Mouse (Mus musculus): ENCODE measurements around the gene Prph2.

Gene Prph2

DNA sequence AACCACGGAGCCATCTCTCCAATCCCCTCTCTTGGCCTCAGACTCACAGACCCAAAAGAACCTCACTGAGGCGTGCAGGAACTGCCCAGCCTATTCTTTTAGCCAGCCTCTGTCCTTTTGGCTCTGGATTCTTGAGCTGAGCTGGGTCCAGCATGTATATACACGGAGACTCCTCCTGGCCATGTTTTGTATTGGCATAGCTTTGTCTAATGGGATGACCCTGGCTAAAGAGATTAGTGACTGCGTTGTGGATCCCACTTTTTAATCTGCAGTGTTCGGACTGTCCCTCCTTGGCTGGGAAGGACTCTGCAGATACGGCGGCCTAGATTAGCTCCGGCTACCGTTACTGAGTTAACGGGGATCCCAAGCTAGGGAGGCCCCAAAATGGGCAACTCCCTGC, at the start of gene Prph2:
Prph2 (plus strand) TSS at position 274 of the 400 bp plus-strand sequence.
- ATAC-seq (ENCODE audit: insufficient number of reproducible peaks, low FRiP score, low TSS enrichment): no peak

GRCm38 (mm10) chr17:46864566-46865195, 45.6 kb upstream of the Prph2 start:
- ATAC-seq (ENCODE audit: insufficient number of reproducible peaks, low FRiP score, low TSS enrichment): no peak

DNA sequence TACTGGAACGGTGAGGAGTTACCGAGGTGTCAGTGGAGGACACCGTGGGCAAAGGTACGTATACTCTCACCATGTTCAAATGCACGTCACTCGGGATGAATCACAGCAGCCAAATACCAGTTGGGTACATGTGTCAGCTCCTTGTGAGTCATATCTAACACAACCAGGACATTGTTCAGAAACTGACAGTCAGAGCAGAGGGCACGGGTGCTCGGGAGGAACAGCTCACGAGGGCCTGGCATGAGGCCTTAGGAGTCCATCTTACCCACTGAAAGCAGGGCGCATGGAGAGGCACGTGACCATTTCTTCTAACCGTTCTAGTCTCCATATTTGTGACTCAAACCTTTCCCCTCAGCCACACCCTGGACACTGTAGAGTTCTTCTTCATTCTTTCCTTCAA, 43.4 kb upstream of the Prph2 start:
- no peak for ATAC-seq (ENCODE audit: insufficient number of reproducible peaks, low FRiP score, low TSS enrichment)

GRCm38 (mm10) chr17:46870204-46870798, 40.0 kb upstream of the Prph2 start:
- no peak for ATAC-seq (ENCODE audit: insufficient number of reproducible peaks, low FRiP score, low TSS enrichment)

DNA sequence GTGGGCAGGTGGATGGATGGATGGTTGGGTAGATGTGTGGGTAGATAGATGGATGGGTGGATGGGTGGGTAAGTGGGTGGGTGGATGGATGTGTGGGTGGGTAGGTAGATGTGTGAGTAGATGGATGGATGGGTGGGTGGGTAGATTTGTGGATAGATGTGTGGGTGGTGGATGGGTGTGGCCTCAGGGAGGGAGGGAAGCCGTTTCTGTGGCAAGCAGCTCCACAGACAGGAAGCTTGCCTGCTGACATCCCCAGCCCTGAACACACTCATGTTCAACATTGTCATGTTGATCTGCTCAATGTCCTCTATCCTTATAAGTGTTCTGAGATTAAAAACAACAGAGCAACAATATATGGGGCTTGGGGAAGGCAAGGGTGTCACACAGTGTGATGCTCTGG, 39.3 kb upstream of the Prph2 start:
- no peak for ATAC-seq (ENCODE audit: insufficient number of reproducible peaks, low FRiP score, low TSS enrichment)

GRCm38 (mm10) chr17:46872806-46873205, 37.5 kb upstream of the Prph2 start:
- ATAC-seq (ENCODE audit: insufficient number of reproducible peaks, low FRiP score, low TSS enrichment): no peak

GRCm38 (mm10) chr17:46874133-46874532, 36.1 kb upstream of the Prph2 start:
- ATAC-seq (ENCODE audit: insufficient number of reproducible peaks, low FRiP score, low TSS enrichment): no peak

- no peak for ATAC-seq (ENCODE audit: insufficient number of reproducible peaks, low FRiP score, low TSS enrichment)
Observed at GRCm38 (mm10) chr17:46875626-46876025, 34.6 kb upstream of the Prph2 start.

DNA sequence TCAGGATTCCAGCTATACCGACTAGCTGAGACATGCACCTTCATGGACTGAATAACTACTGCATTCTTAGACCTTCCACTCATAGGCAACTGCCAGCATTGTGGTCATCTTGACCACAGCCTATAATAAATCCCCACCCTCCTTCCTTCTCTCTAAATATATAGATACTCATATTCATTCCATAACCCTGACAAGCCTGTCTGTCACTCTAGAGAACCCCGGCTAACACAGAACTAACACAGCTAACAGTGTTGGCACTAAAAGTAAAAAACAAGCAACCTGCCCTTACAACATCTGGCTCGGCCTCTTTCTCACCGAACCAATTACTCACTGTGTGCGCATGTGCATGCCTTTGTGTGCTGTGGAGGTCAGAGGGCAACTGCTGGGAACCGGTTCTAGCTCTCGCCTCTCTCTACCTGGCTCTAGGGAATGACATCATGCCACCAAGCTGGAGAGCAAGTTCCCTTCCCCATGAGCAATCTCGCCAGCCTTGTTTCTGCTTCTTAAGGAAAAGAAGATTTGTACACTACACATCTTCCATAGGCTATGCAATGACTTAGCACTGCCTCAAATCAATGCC, 33.8 kb upstream of the Prph2 start:
- ATAC-seq (ENCODE audit: insufficient number of reproducible peaks, low FRiP score, low TSS enrichment): no peak

GRCm38 (mm10) chr17:46877061-46877460, 33.2 kb upstream of the Prph2 start:
- no peak for ATAC-seq (ENCODE audit: insufficient number of reproducible peaks, low FRiP score, low TSS enrichment)

- no peak for ATAC-seq (ENCODE audit: insufficient number of reproducible peaks, low FRiP score, low TSS enrichment)
Observed at GRCm38 (mm10) chr17:46879841-46880311, 30.4 kb upstream of the Prph2 start.

GRCm38 (mm10) chr17:46880322-46880721, 29.9 kb upstream of the Prph2 start:
- ATAC-seq (ENCODE audit: insufficient number of reproducible peaks, low FRiP score, low TSS enrichment): no peak

GRCm38 (mm10) chr17:46881728-46882127, 28.5 kb upstream of the Prph2 start:
- ATAC-seq (ENCODE audit: insufficient number of reproducible peaks, low FRiP score, low TSS enrichment): no peak

GRCm38 (mm10) chr17:46883107-46883506, 27.2 kb upstream of the Prph2 start:
- ATAC-seq (ENCODE audit: insufficient number of reproducible peaks, low FRiP score, low TSS enrichment): no peak

DNA sequence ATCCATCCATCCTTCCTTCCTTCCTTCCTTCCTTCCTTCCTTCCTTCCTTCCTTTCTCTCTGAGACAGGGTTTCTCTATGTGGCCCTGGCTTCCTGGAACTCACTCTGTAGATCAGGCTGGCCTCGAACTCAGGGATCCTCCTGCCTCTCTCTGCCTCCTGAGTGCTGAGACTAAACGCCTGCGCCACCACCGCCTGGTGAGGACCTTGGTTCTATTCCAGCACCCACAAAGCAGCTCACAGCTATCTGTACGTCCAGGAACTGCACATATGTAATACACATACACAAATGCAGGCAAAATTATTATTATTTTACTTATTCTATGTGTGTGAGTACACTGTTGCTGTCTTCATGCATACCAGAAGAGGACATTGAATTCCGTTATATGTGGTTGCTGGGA, 25.5 kb upstream of the Prph2 start:
- ATAC-seq (ENCODE audit: insufficient number of reproducible peaks, low FRiP score, low TSS enrichment): no peak

GRCm38 (mm10) chr17:46885218-46885909, 24.9 kb upstream of the Prph2 start:
- ATAC-seq (ENCODE audit: insufficient number of reproducible peaks, low FRiP score, low TSS enrichment): no peak

DNA sequence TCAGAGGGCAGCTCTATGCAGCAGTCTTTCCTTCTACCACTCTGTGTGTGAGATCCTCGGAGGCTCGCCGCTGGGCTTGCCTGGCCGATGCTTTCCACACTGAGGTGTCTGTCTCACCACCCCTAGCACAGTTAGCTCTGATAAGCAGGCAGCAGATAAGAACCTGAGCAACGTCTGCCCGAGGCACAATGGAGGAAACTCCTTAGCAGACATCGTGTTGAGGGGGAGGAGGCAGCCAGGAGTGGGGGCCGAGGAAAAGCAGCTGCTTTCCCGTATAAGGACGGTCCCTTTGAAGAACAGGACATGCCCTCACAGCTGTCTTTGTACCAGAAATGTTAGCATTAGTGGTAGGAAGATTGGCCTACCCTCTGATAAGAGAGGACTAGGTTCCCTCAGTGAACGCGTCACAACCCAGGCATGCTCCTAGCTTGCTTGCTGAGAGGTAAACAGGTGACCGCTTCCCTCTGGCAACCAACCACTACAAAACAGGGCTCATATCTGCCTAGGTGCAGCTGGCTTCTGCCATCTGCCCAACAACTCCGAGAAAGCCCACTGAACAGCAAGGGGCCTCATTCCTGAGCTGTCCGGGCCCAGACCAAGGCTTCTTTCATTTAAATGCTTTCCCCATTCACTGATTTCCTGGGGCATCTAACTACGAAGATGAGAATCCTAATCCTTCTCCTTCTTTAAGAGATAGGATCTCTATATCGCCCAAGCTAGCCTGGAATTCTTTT, 24.2 kb upstream of the Prph2 start:
- ATAC-seq (ENCODE audit: insufficient number of reproducible peaks, low FRiP score, low TSS enrichment): no peak

DNA sequence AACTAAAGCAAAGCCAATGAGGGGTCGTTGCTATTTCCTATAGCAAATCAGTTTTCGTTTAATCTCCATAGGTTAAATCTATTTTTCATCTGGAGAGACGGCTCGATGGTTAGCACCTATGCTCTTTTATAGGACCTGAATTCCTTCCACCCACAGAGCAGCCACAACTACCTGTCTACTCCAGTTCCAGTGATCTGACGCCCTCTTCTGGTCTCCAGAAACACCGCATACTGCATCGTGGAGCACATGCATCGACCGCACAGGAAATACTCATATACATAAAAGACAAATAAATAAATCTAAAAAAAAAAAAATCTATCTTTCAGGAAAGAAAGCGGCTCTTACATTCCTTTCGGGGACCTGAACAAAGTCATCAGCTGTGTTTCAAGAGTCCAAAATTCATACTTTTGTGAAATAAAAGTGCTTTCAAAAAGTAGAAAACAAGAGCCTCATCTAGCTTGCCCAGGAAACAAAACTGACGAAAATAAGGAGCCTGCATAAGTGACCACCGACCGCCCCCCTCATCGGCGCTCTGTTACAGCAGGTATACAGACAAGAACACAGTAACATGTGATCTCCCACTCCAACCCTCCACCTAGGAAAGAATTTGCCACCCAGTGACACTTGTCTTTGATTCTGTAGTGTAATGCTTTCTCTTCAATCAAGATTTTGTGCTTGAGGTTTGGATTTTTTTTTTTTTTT, 21.6 kb upstream of the Prph2 start:
- no peak for ATAC-seq (ENCODE audit: insufficient number of reproducible peaks, low FRiP score, low TSS enrichment)

DNA sequence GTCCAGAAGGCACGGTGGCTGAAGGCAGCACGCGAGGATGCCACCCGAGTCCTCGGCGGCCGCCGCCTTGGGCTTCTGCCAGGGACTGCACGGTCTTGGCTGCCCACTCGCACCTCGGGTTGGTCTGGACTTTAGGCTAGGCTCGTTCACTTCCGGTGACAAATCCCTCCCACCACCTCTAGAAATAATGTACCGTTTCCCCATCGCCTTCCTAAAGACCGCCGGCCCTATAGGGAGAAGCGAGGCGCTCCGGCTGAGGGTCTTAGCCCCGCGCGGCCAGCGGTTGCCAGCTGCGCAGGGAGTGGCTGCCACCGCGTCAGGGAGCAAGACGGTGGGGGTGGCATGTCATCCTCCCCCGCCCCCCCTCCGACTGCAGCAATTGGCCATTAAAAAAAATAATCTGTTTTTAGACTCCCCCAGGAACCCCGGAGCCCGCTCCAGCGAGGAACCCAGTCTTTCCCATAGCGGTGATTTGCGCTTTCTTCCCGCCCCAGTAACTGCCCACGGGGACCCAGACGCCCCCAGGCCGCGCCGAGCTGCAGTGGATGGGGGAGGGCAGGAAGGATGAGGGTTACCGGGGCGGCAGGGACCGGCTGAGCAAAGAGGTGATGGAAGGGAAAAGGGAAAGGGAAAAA, 20.7 kb upstream of the Prph2 start:
- peak; percentile 59 for ATAC-seq (ENCODE audit: insufficient number of reproducible peaks, low FRiP score, low TSS enrichment)

Measured in cerebellum, adult (tissue).